Mouse (Mus musculus) neural tube, embryonic 14.5 days (tissue): Measurements from ENCODE around the gene Mxra8. TPM values are rescaled to one million over a fixed set of nuclear protein-coding genes. Genes with fewer than 3 reads are reported as not detected.

Experiments
- ATAC-seq: fragments of 200-750 bp; cut with Nextera tagmentation; 2 replicates; pipeline ENCODE4 v1.8.0; 2017; ENCODE audit warnings: low read depth, mild to moderate bottlenecking, moderate TSS enrichment, moderate library complexity
- H3K27ac ChIP-seq: fragments of 300-500 bp; sonication (generic); 2 replicates; pipeline ENCODE4 v1.5.1; 2014; ENCODE audit warnings: low read depth, mild to moderate bottlenecking, control low read depth, low read length, moderate library complexity, mixed read lengths
- H3K27me3 ChIP-seq: fragments of 300-500 bp; sonication (generic); 2 replicates; pipeline ENCODE4 v1.6.1; 2014; ENCODE audit warnings: low read length; ENCODE audit not compliant: control insufficient read depth, insufficient read depth
- H3K36me3 ChIP-seq: fragments of 300-500 bp; sonication (generic); 2 replicates; pipeline ENCODE4 v1.6.1; 2014; ENCODE audit warnings: low read length, mixed read lengths; ENCODE audit not compliant: control insufficient read depth, insufficient read depth
- H3K4me1 ChIP-seq: fragments of 300-500 bp; sonication (generic); 2 replicates; pipeline ENCODE4 v1.6.1; 2014; ENCODE audit warnings: low read length; ENCODE audit not compliant: control insufficient read depth, insufficient read depth
- H3K4me2 ChIP-seq: fragments of 300-500 bp; sonication (generic); 2 replicates; pipeline ENCODE4 v1.6.1; 2014; ENCODE audit warnings: mild to moderate bottlenecking, low read depth, low read length, control low read depth
- H3K4me3 ChIP-seq: fragments of 300-500 bp; sonication (generic); 2 replicates; pipeline ENCODE4 v1.5.1; 2014; ENCODE audit warnings: low read depth, low read length, control low read depth, mixed read lengths
- H3K9ac ChIP-seq: fragments of 300-500 bp; sonication (generic); replicated peaks from 2 replicates; pipeline ENCODE4 v1.6.1; 2014; ENCODE audit warnings: low read depth, mild to moderate bottlenecking, control low read depth, low read length, mixed read lengths
- H3K9me3 ChIP-seq: fragments of 300-500 bp; sonication (generic); 2 replicates; pipeline ENCODE4 v1.6.1; 2016; ENCODE audit warnings: low read length; ENCODE audit not compliant: control insufficient read depth
- WGBS: fragments of 180-500 bp; shearing (Covaris S2); extraction: QIAGEN DNeasy Blood & Tissue Kit; methylation state at CpG from one replicate; pipeline ENCODE4 v1.1.7; 2014; 5-methylcytosine and 5-hydroxymethylcytosine counted together
- polyA plus RNA-seq: library from polyadenylated mRNA; unstranded; fragments of >200 nt; fragmentation: Nextera tagmentation; extraction: Ambion mirVana; gene quantifications from 2 replicates; pipeline ENCODE4 v1.2.1, GENCODE M21; 2014

The Mxra8 gene
- polyA plus RNA-seq, 1 experiment from 2014 or later = 9.6 TPM

GRCm38 (mm10) chr4:155807841-155808240 lies 31.6 kb upstream of the Mxra8 start:
- Histone ChIP-seq H3K27me3 (no peaks in the 10 kb centered on the region), H3K36me3 (peaks cover 27% of the 10 kb centered on the region), H3K4me3 (no peak overlapping the region), H3K9ac (no peak overlapping the region), H3K27ac (no peak overlapping the region), H3K9me3 (no peaks in the 10 kb centered on the region), H3K4me2 (no peak overlapping the region), H3K4me1 (peaks cover 16% of the 10 kb centered on the region)
- WGBS = 94% methylated on average over 3 of the region's 3 CpGs
- no peak for ATAC-seq

GRCm38 (mm10) chr4:155811929-155812664 lies 27.4 kb upstream of the Mxra8 start, which contains the start of gene Ccnl2:
Ccnl2 (plus strand) TSS chr4:155812489.
- peak; percentile 99 for ATAC-seq
- Histone ChIP-seq H3K27ac (peak within 1 kb of the TSS; percentile 89), H3K27me3 (no peaks in the 10 kb centered on the region), H3K4me1 (peaks cover 19% of the 10 kb centered on the region), H3K4me2 (peak within 1 kb of the TSS; percentile 96), H3K36me3 (peaks cover 51% of the 10 kb centered on the region), H3K9me3 (no peaks in the 10 kb centered on the region), H3K9ac (peak within 1 kb of the TSS; percentile 99), H3K4me3 (peak within 1 kb of the TSS; percentile 99)
- WGBS = under 1% methylated on average over 60 of the region's 60 CpGs

- Histone ChIP-seq H3K9ac (peak overlapping the region; percentile 99), H3K36me3 (peaks cover 53% of the 10 kb centered on the region), H3K27me3 (no peaks in the 10 kb centered on the region), H3K4me3 (peak overlapping the region; percentile 99), H3K4me2 (peak overlapping the region; percentile 96), H3K9me3 (no peaks in the 10 kb centered on the region), H3K4me1 (peaks cover 19% of the 10 kb centered on the region), H3K27ac (peak overlapping the region; percentile 89)
- WGBS = under 1% methylated on average over 46 of the region's 49 CpGs
- peak; percentile 49; the same call in 1 of the 2 replicates for ATAC-seq
Measured at GRCm38 (mm10) chr4:155812665-155813181, 26.8 kb upstream of the Mxra8 start.

- H3K27me3 ChIP-seq = no peaks in the 10 kb centered on the region
- no peak overlapping the region for H3K4me3 ChIP-seq
- no peak overlapping the region for H3K4me2 ChIP-seq
- H3K4me1 ChIP-seq = peaks cover 13% of the 10 kb centered on the region
- no peak overlapping the region for H3K9ac ChIP-seq
- H3K36me3 ChIP-seq = peaks cover 73% of the 10 kb centered on the region
- WGBS = 89% methylated on average over 4 of the region's 4 CpGs
- H3K27ac ChIP-seq = no peak overlapping the region
- ATAC-seq = no peak
- no peaks in the 10 kb centered on the region for H3K9me3 ChIP-seq
Measured at GRCm38 (mm10) chr4:155817533-155817932, 21.9 kb upstream of the Mxra8 start.

- H3K4me2 ChIP-seq = no peak overlapping the region
Measured at GRCm38 (mm10) chr4:155821025-155821424, 18.5 kb upstream of the Mxra8 start.

GRCm38 (mm10) chr4:155823443-155823842 lies 16.0 kb upstream of the Mxra8 start:
- WGBS = 98% methylated on average over 16 of the region's 16 CpGs
- ATAC-seq = no peak

More at GRCm38 (mm10) chr4:155821025-155821424, 18.5 kb upstream of the Mxra8 start:
- Histone ChIP-seq H3K9me3 (no peaks in the 10 kb centered on the region), H3K27ac (no peak overlapping the region), H3K36me3 (peaks cover 88% of the 10 kb centered on the region), H3K4me3 (no peak overlapping the region), H3K9ac (no peak overlapping the region), H3K27me3 (no peaks in the 10 kb centered on the region), H3K4me1 (no peaks in the 10 kb centered on the region)
- WGBS = 78% methylated on average over 7 of the region's 7 CpGs
- ATAC-seq = no peak

GRCm38 (mm10) chr4:155829866-155830265 lies 9.6 kb upstream of the Mxra8 start:
- no peak for ATAC-seq
- no peaks in the 10 kb centered on the region for H3K27me3 ChIP-seq
- no peak overlapping the region for H3K4me3 ChIP-seq
- no peak overlapping the region for H3K9ac ChIP-seq
- H3K4me2 ChIP-seq = no peak overlapping the region
- H3K4me1 ChIP-seq = peaks cover 16% of the 10 kb centered on the region
- no peaks in the 10 kb centered on the region for H3K9me3 ChIP-seq
- no peak overlapping the region for H3K27ac ChIP-seq
- 94% methylated on average over 4 of the region's 4 CpGs for WGBS
- peaks cover 21% of the 10 kb centered on the region for H3K36me3 ChIP-seq

More at GRCm38 (mm10) chr4:155823443-155823842, 16.0 kb upstream of the Mxra8 start:
- Histone ChIP-seq H3K9me3 (no peaks in the 10 kb centered on the region), H3K27ac (no peak overlapping the region), H3K27me3 (no peaks in the 10 kb centered on the region), H3K4me3 (no peak overlapping the region), H3K4me2 (no peak overlapping the region), H3K36me3 (peaks cover 76% of the 10 kb centered on the region), H3K9ac (no peak overlapping the region), H3K4me1 (no peaks in the 10 kb centered on the region)

- Histone ChIP-seq H3K4me1 (peaks cover 16% of the 10 kb centered on the region), H3K4me3 (peak overlapping the region; percentile 77; the same call in 1 of the 2 replicates), H3K4me2 (peak overlapping the region; percentile 79), H3K36me3 (0 out of 2 replicates have a peak, but pooled peaks cover 13% of the 10 kb centered on the region), H3K9me3 (no peaks in the 10 kb centered on the region), H3K27me3 (no peaks in the 10 kb centered on the region), H3K27ac (peak overlapping the region; percentile 84; the same call in 1 of the 2 replicates), H3K9ac (no peak overlapping the region)
- ATAC-seq = no peak
- 56% methylated on average over 8 of the region's 8 CpGs for WGBS
Measured at GRCm38 (mm10) chr4:155830596-155830995, 8.9 kb upstream of the Mxra8 start.

- Histone ChIP-seq H3K4me2 (peak within 1 kb of the TSS; percentile 79), H3K4me3 (peak within 1 kb of the TSS; percentile 77), H3K36me3 (0 out of 2 replicates have a peak, but pooled peaks cover 13% of the 10 kb centered on the region), H3K27me3 (no peaks in the 10 kb centered on the region), H3K27ac (peak within 1 kb of the TSS; percentile 84), H3K9ac (peak within 1 kb of the TSS; percentile 65), H3K4me1 (peaks cover 16% of the 10 kb centered on the region), H3K9me3 (no peaks in the 10 kb centered on the region)
- under 1% methylated on average over 49 of the region's 49 CpGs for WGBS
- peak; percentile 94 for ATAC-seq
Measured at GRCm38 (mm10) chr4:155831205-155831766, 8.2 kb upstream of the Mxra8 start, which contains the start of gene Aurkaip1. Aurkaip1 (plus strand) TSS chr4:155831272.
